Mouse (Mus musculus): ENCODE measurements around the gene Efcab6. TPM values are rescaled to one million over a fixed set of nuclear protein-coding genes. Genes with fewer than 3 reads are reported as not detected.

Efcab6 gene
- polyA plus RNA-seq, 1 experiment from 2014 or later = not detected

GRCm38 (mm10) chr15:83938466-83938865 is 126.7 kb downstream of the Efcab6 start:
- H3K4me2 ChIP-seq (ENCODE audit: low read depth, low read length) = no peak overlapping the region
- no peak overlapping the region for H3K4me3 ChIP-seq (ENCODE audit: low read depth, low read length)
- no peak overlapping the region for H3K9ac ChIP-seq (ENCODE audit: low read depth, low read length)
- ATAC-seq (ENCODE audit: low read depth) = no peak
- no peaks in the 10 kb centered on the region for H3K4me1 ChIP-seq (ENCODE audit: control insufficient read depth, low read depth, low read length)
- H3K27ac ChIP-seq (ENCODE audit: low read length) = no peak overlapping the region
- no peaks in the 10 kb centered on the region for H3K36me3 ChIP-seq (ENCODE audit: control insufficient read depth, insufficient read depth)
- WGBS (ENCODE audit: insufficient replicate concordance) = 57% methylated on average over 2 of the region's 2 CpGs
- no peaks in the 10 kb centered on the region for H3K27me3 ChIP-seq (ENCODE audit: control insufficient read depth, insufficient read depth, low read depth, low read length)
- no peaks in the 10 kb centered on the region for H3K9me3 ChIP-seq (replicated peaks; ENCODE audit: control insufficient read depth, low read length)

- H3K36me3 ChIP-seq (ENCODE audit: control insufficient read depth, insufficient read depth) = no peaks in the 10 kb centered on the region
- H3K9ac ChIP-seq (ENCODE audit: low read depth, low read length) = no peak overlapping the region
- no peak for ATAC-seq (ENCODE audit: low read depth)
- H3K9me3 ChIP-seq (replicated peaks; ENCODE audit: control insufficient read depth, low read length) = no peaks in the 10 kb centered on the region
- WGBS (ENCODE audit: insufficient replicate concordance) = 49% methylated on average over 4 of the region's 4 CpGs
- H3K4me3 ChIP-seq (ENCODE audit: low read depth, low read length) = no peak overlapping the region
- no peaks in the 10 kb centered on the region for H3K4me1 ChIP-seq (ENCODE audit: control insufficient read depth, low read depth, low read length)
- no peak overlapping the region for H3K27ac ChIP-seq (ENCODE audit: low read length)
- no peak overlapping the region for H3K4me2 ChIP-seq (ENCODE audit: low read depth, low read length)
- H3K27me3 ChIP-seq (ENCODE audit: control insufficient read depth, insufficient read depth, low read depth, low read length) = no peaks in the 10 kb centered on the region
Measured at GRCm38 (mm10) chr15:83936506-83936905, 128.7 kb downstream of the Efcab6 start.

GRCm38 (mm10) chr15:83934816-83935215 is 130.4 kb downstream of the Efcab6 start:
- no peaks in the 10 kb centered on the region for H3K36me3 ChIP-seq (ENCODE audit: control insufficient read depth, insufficient read depth)
- ATAC-seq (ENCODE audit: low read depth) = no peak
- no peaks in the 10 kb centered on the region for H3K27me3 ChIP-seq (ENCODE audit: control insufficient read depth, insufficient read depth, low read depth, low read length)
- H3K4me2 ChIP-seq (ENCODE audit: low read depth, low read length) = no peak overlapping the region
- no peaks in the 10 kb centered on the region for H3K9me3 ChIP-seq (replicated peaks; ENCODE audit: control insufficient read depth, low read length)
- no peaks in the 10 kb centered on the region for H3K4me1 ChIP-seq (ENCODE audit: control insufficient read depth, low read depth, low read length)
- H3K4me3 ChIP-seq (ENCODE audit: low read depth, low read length) = no peak overlapping the region
- H3K9ac ChIP-seq (ENCODE audit: low read depth, low read length) = no peak overlapping the region
- WGBS (ENCODE audit: insufficient replicate concordance) = 39% methylated on average over 2 of the region's 2 CpGs
- no peak overlapping the region for H3K27ac ChIP-seq (ENCODE audit: low read length)

GRCm38 (mm10) chr15:83925338-83925737 is 139.8 kb downstream of the Efcab6 start:
- H3K9me3 ChIP-seq (replicated peaks; ENCODE audit: control insufficient read depth, low read length) = no peaks in the 10 kb centered on the region
- no peak overlapping the region for H3K9ac ChIP-seq (ENCODE audit: low read depth, low read length)
- 33% methylated on average over 3 of the region's 3 CpGs for whole genome bisulfite sequencing (ENCODE audit: insufficient replicate concordance)
- no peaks in the 10 kb centered on the region for H3K36me3 ChIP-seq (ENCODE audit: control insufficient read depth, insufficient read depth)
- ATAC-seq (ENCODE audit: low read depth) = no peak
- no peak overlapping the region for H3K4me2 ChIP-seq (ENCODE audit: low read depth, low read length)
- no peaks in the 10 kb centered on the region for H3K4me1 ChIP-seq (ENCODE audit: control insufficient read depth, low read depth, low read length)
- H3K27me3 ChIP-seq (ENCODE audit: control insufficient read depth, insufficient read depth, low read depth, low read length) = no peaks in the 10 kb centered on the region
- no peak overlapping the region for H3K4me3 ChIP-seq (ENCODE audit: low read depth, low read length)
- H3K27ac ChIP-seq (ENCODE audit: low read length) = no peak overlapping the region

GRCm38 (mm10) chr15:83924656-83925055 is 140.5 kb downstream of the Efcab6 start:
- H3K9me3 ChIP-seq (replicated peaks; ENCODE audit: control insufficient read depth, low read length) = no peaks in the 10 kb centered on the region
- no peaks in the 10 kb centered on the region for H3K4me1 ChIP-seq (ENCODE audit: control insufficient read depth, low read depth, low read length)
- no peaks in the 10 kb centered on the region for H3K27me3 ChIP-seq (ENCODE audit: control insufficient read depth, insufficient read depth, low read depth, low read length)
- 21% methylated on average over 4 of the region's 4 CpGs for WGBS (ENCODE audit: insufficient replicate concordance)
- ATAC-seq (ENCODE audit: low read depth) = no peak
- no peak overlapping the region for H3K4me2 ChIP-seq (ENCODE audit: low read depth, low read length)
- no peaks in the 10 kb centered on the region for H3K36me3 ChIP-seq (ENCODE audit: control insufficient read depth, insufficient read depth)
- no peak overlapping the region for H3K4me3 ChIP-seq (ENCODE audit: low read depth, low read length)
- no peak overlapping the region for H3K9ac ChIP-seq (ENCODE audit: low read depth, low read length)
- H3K27ac ChIP-seq (ENCODE audit: low read length) = no peak overlapping the region

GRCm38 (mm10) chr15:83915376-83915775 is 149.8 kb downstream of the Efcab6 start:
- Histone ChIP-seq H3K36me3 (ENCODE audit: control insufficient read depth, insufficient read depth) (no peaks in the 10 kb centered on the region), H3K9ac (ENCODE audit: low read depth, low read length) (no peak overlapping the region), H3K4me1 (ENCODE audit: control insufficient read depth, low read depth, low read length) (no peaks in the 10 kb centered on the region), H3K27me3 (ENCODE audit: control insufficient read depth, insufficient read depth, low read depth, low read length) (no peaks in the 10 kb centered on the region), H3K4me2 (ENCODE audit: low read depth, low read length) (no peak overlapping the region), H3K27ac (ENCODE audit: low read length) (no peak overlapping the region), H3K4me3 (ENCODE audit: low read depth, low read length) (no peak overlapping the region), H3K9me3 (replicated peaks; ENCODE audit: control insufficient read depth, low read length) (no peaks in the 10 kb centered on the region)
- ATAC-seq (ENCODE audit: low read depth) = no peak
- 68% methylated on average over 10 of the region's 10 CpGs for whole genome bisulfite sequencing (ENCODE audit: insufficient replicate concordance)

- no peaks in the 10 kb centered on the region for H3K27me3 ChIP-seq (ENCODE audit: control insufficient read depth, insufficient read depth, low read depth, low read length)
- no peak overlapping the region for H3K27ac ChIP-seq (ENCODE audit: low read length)
- H3K4me1 ChIP-seq (ENCODE audit: control insufficient read depth, low read depth, low read length) = no peaks in the 10 kb centered on the region
- H3K9me3 ChIP-seq (replicated peaks; ENCODE audit: control insufficient read depth, low read length) = no peaks in the 10 kb centered on the region
- no peaks in the 10 kb centered on the region for H3K36me3 ChIP-seq (ENCODE audit: control insufficient read depth, insufficient read depth)
- no peak overlapping the region for H3K9ac ChIP-seq (ENCODE audit: low read depth, low read length)
- no peak overlapping the region for H3K4me2 ChIP-seq (ENCODE audit: low read depth, low read length)
- no peak overlapping the region for H3K4me3 ChIP-seq (ENCODE audit: low read depth, low read length)
- 67% methylated on average over 14 of the region's 14 CpGs for WGBS (ENCODE audit: insufficient replicate concordance)
- ATAC-seq (ENCODE audit: low read depth) = no peak
Measured at GRCm38 (mm10) chr15:83913028-83913714, 152.0 kb downstream of the Efcab6 start.

- H3K4me1 ChIP-seq (ENCODE audit: control insufficient read depth, low read depth, low read length) = no peaks in the 10 kb centered on the region
- 75% methylated on average over 13 of the region's 13 CpGs for WGBS (ENCODE audit: insufficient replicate concordance)
- H3K9me3 ChIP-seq (replicated peaks; ENCODE audit: control insufficient read depth, low read length) = no peaks in the 10 kb centered on the region
- H3K4me2 ChIP-seq (ENCODE audit: low read depth, low read length) = no peak overlapping the region
- H3K36me3 ChIP-seq (ENCODE audit: control insufficient read depth, insufficient read depth) = no peaks in the 10 kb centered on the region
- no peak for ATAC-seq (ENCODE audit: low read depth)
- H3K4me3 ChIP-seq (ENCODE audit: low read depth, low read length) = no peak overlapping the region
- H3K9ac ChIP-seq (ENCODE audit: low read depth, low read length) = no peak overlapping the region
- H3K27ac ChIP-seq (ENCODE audit: low read length) = no peak overlapping the region
- no peaks in the 10 kb centered on the region for H3K27me3 ChIP-seq (ENCODE audit: control insufficient read depth, insufficient read depth, low read depth, low read length)
Measured at GRCm38 (mm10) chr15:83906472-83906871, 158.7 kb downstream of the Efcab6 start.

GRCm38 (mm10) chr15:83897286-83897685 is 167.9 kb downstream of the Efcab6 start:
- no peak overlapping the region for H3K4me3 ChIP-seq (ENCODE audit: low read depth, low read length)
- H3K9ac ChIP-seq (ENCODE audit: low read depth, low read length) = no peak overlapping the region
- no peaks in the 10 kb centered on the region for H3K9me3 ChIP-seq (replicated peaks; ENCODE audit: control insufficient read depth, low read length)
- ATAC-seq (ENCODE audit: low read depth) = no peak
- H3K27me3 ChIP-seq (ENCODE audit: control insufficient read depth, insufficient read depth, low read depth, low read length) = no peaks in the 10 kb centered on the region
- WGBS (ENCODE audit: insufficient replicate concordance) = 56% methylated on average over 9 of the region's 9 CpGs
- no peaks in the 10 kb centered on the region for H3K4me1 ChIP-seq (ENCODE audit: control insufficient read depth, low read depth, low read length)
- no peaks in the 10 kb centered on the region for H3K36me3 ChIP-seq (ENCODE audit: control insufficient read depth, insufficient read depth)
- H3K4me2 ChIP-seq (ENCODE audit: low read depth, low read length) = no peak overlapping the region
- no peak overlapping the region for H3K27ac ChIP-seq (ENCODE audit: low read length)
